10 mouse cellular contexts compared by ENCODE assay signal in the genomic region with DNA sequence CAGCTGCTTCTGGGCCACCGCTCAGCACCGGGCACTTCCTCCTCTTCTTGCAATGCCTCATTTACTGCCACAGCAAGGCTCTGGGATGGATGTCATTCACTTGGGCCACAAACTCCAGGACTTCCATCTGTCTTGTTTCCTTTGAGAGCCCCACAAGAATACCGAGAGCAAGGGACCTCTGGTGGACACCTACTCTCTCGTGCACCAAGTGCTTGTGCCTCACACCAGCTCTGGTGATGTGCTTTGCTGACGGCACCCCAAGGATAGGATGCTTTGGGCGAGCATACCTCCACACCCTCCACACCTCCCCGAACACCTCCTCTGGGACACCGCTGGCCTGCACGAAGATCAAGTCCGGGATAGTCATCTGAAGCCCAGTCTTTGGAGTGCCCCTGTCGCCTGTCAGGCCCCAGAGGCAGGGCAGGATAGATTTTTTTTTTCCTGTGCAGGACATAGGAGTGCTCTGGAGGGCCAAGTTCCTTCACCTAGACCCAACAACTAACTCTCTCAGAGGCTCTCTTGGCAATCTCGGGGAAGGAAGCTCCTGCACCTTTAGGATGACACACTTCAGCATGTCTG. TPM values are rescaled to one million over a fixed set of nuclear protein-coding genes. Genes with fewer than 3 reads are reported as not detected.
A peak's percentile ranks its signal among the peaks of the same experiment; 100 is the strongest.
DNase-seq lines count a peak whose midpoint lies in the region; ATAC-seq and TF ChIP-seq lines count a peak whose summit lies in the region.
"Had no signal": no experiment of that assay in that cellular context is flagged by ENCODE, and none has a peak within 500 bp of the region (broad histone marks: within the 10 kb centered on the region; RNA-seq: fewer than 3 reads in every experiment).

No protein-coding gene starts in this region.

- H3K27me3 ChIP-seq in lung, embryonic 15.5 days = peaks cover 18% of the 10 kb centered on the region; the same call in 1 of the 2 replicates
- H3K27me3 ChIP-seq in embryonic facial prominence, embryonic 11.5 days (ENCODE audit: control insufficient read depth, insufficient read depth, low read length) = 0 out of 2 replicates have a peak, but pooled peaks cover 2% of the 10 kb centered on the region
- peaks cover 4% of the 10 kb centered on the region; the same call in 1 of the 2 replicates for H3K27me3 ChIP-seq in intestine, embryonic 14.5 days (replicated peaks; ENCODE audit: control insufficient read depth, insufficient read depth, low read length)

- TF ChIP-seq POLR2A in olfactory bulb, adult 2 months (IDR thresholded peaks at IDR 0.05; ENCODE audit: insufficient read depth, low read depth, low read length) = no peak

- H3K36me3 ChIP-seq in lung, embryonic 15.5 days = no peaks in the 10 kb centered on the region
- H3K36me3 ChIP-seq in embryonic facial prominence, embryonic 11.5 days (replicated peaks; ENCODE audit: control insufficient read depth, insufficient read depth, low read depth, low read length) = no peaks in the 10 kb centered on the region
- H3K36me3 ChIP-seq in intestine, embryonic 14.5 days (ENCODE audit: control insufficient read depth, insufficient read depth, low read length) = no peaks in the 10 kb centered on the region

- H3K4me3 ChIP-seq in lung, embryonic 15.5 days = peak overlapping the region; percentile 52
- H3K4me3 ChIP-seq in embryonic facial prominence, embryonic 11.5 days (ENCODE audit: low read depth, low read length) = peak overlapping the region; percentile 51
- peak overlapping the region; percentile 48 for H3K4me3 ChIP-seq in intestine, embryonic 14.5 days (ENCODE audit: low read depth, low read length)
- peak overlapping the region; percentile 94 for H3K4me3 ChIP-seq in olfactory bulb, adult 2 months (ENCODE audit: insufficient read depth, low read depth, low read length)

- TF ChIP-seq CTCF in olfactory bulb, adult 2 months (IDR thresholded peaks at IDR 0.05; ENCODE audit: insufficient read depth, low read depth, low read length) = no peak

- H3K4me2 ChIP-seq in lung, embryonic 15.5 days = peak overlapping the region; percentile 85
- peak overlapping the region; percentile 71 for H3K4me2 ChIP-seq in embryonic facial prominence, embryonic 11.5 days (ENCODE audit: low read depth, low read length)
- peak overlapping the region; percentile 57 for H3K4me2 ChIP-seq in intestine, embryonic 14.5 days (ENCODE audit: low read length)

- H3K9ac ChIP-seq in lung, embryonic 15.5 days = no peak overlapping the region
- peak overlapping the region; percentile 65 for H3K9ac ChIP-seq in embryonic facial prominence, embryonic 11.5 days (replicated peaks; ENCODE audit: low read length)
- H3K9ac ChIP-seq in intestine, embryonic 14.5 days (ENCODE audit: low read length) = peak overlapping the region; percentile 55
- H3K9ac ChIP-seq: liver, embryonic 14.5 days had no signal

- no peaks in the 10 kb centered on the region for H3K9me3 ChIP-seq in lung, embryonic 15.5 days
- H3K9me3 ChIP-seq in embryonic facial prominence, embryonic 11.5 days (replicated peaks; ENCODE audit: control insufficient read depth, low read length) = no peaks in the 10 kb centered on the region
- H3K9me3 ChIP-seq in intestine, embryonic 14.5 days (ENCODE audit: control insufficient read depth, low read length) = no peaks in the 10 kb centered on the region

- no peak for DNase-seq in lung, postnatal 10 days
- no peak for DNase-seq in embryonic facial prominence, embryonic 11.5 days (ENCODE audit: low spot score)
- no peak for DNase-seq in intestine, embryonic 14.5 days (ENCODE audit: low spot score)
- no peak for DNase-seq in testis, postnatal 10 days (ENCODE audit: low spot score)
- DNase-seq in frontal cortex, postnatal 14 days (ENCODE audit: low spot score in 2 of 2) = no peak

- 46% methylated on average over 12 of the region's 12 CpGs for WGBS in lung, embryonic 15.5 days
- 43% methylated on average over 12 of the region's 12 CpGs for WGBS in embryonic facial prominence, embryonic 11.5 days
- WGBS in intestine, embryonic 14.5 days = 47% methylated on average over 12 of the region's 12 CpGs
- 44% methylated on average over 12 of the region's 12 CpGs for WGBS in olfactory bulb, adult 2 months

- H3K4me1 ChIP-seq in lung, embryonic 15.5 days = no peaks in the 10 kb centered on the region
- no peaks in the 10 kb centered on the region for H3K4me1 ChIP-seq in embryonic facial prominence, embryonic 11.5 days (ENCODE audit: control insufficient read depth, insufficient read depth, low read length)
- no peaks in the 10 kb centered on the region for H3K4me1 ChIP-seq in intestine, embryonic 14.5 days (replicated peaks; ENCODE audit: control insufficient read depth, insufficient read depth, low read length)
- H3K4me1 ChIP-seq in olfactory bulb, adult 2 months (ENCODE audit: control insufficient read depth, insufficient read depth, low read length) = peaks cover 11% of the 10 kb centered on the region

- H3K27ac ChIP-seq in lung, embryonic 15.5 days = no peak overlapping the region
- H3K27ac ChIP-seq in embryonic facial prominence, embryonic 11.5 days (replicated peaks; ENCODE audit: low read depth, low read length) = no peak overlapping the region
- no peak overlapping the region for H3K27ac ChIP-seq in intestine, embryonic 14.5 days (ENCODE audit: low read depth)
- H3K27ac ChIP-seq in olfactory bulb, adult 2 months (ENCODE audit: insufficient read depth, low read depth, low read length) = no peak overlapping the region
- H3K27ac ChIP-seq: liver, embryonic 14.5 days had no signal

- ATAC-seq in lung, embryonic 15.5 days (ENCODE audit: borderline replicate concordance, extremely low read depth, low FRiP score, low TSS enrichment) = no peak
- no peak for ATAC-seq in embryonic facial prominence, embryonic 11.5 days (replicated peaks; ENCODE audit: insufficient number of reproducible peaks, low FRiP score, low TSS enrichment, low read depth)
- ATAC-seq in intestine, embryonic 14.5 days (replicated peaks; ENCODE audit: low FRiP score, low TSS enrichment, low read depth) = no peak
- ATAC-seq in granulocyte monocyte progenitor cell, adult 5-6 weeks (replicated peaks; ENCODE audit: poor library complexity, severe bottlenecking) = no peak

RNA-seq across cellular contexts. Expression of gene 1700018G05Rik, which starts 4.9 kb away (rescaled TPM):
- polyA plus RNA-seq in lung, embryonic 15.5 days (2015; fragmentation: Nextera tagmentation; extraction: Ambion mirVana) = not detected in 2 replicates
- polyA plus RNA-seq in embryonic facial prominence, embryonic 11.5 days (2014; fragmentation: Nextera tagmentation; extraction: Ambion mirVana) = not detected in 2 replicates
- polyA plus RNA-seq in intestine, embryonic 14.5 days (2014; fragmentation: Nextera tagmentation; extraction: Ambion mirVana) = not detected in 2 replicates
- polyA plus RNA-seq in olfactory bulb, adult 2 months (2012; ENCODE audit: insufficient read depth, insufficient read length, low replicate concordance, missing spikeins) = not detected in 2 replicates
- total RNA-seq in granulocyte monocyte progenitor cell, adult 5-6 weeks (2014; fragmentation: Nextera tagmentation) = not detected in 2 replicates
- total RNA-seq in granulocyte monocyte progenitor cell, adult 5-6 weeks (2017) = not detected in 2 replicates
- total RNA-seq: adrenal gland, postnatal 14 days had no signal
- polyA plus RNA-seq: liver, embryonic 14.5 days had no signal

RNA-seq across cellular contexts. Expression of gene 1700011M02Rik, which starts 24.4 kb away (rescaled TPM):
- polyA plus RNA-seq in lung, embryonic 15.5 days (2015; fragmentation: Nextera tagmentation; extraction: Ambion mirVana) = not detected in 2 replicates
- not detected in 2 replicates for polyA plus RNA-seq in embryonic facial prominence, embryonic 11.5 days (2014; fragmentation: Nextera tagmentation; extraction: Ambion mirVana)
- not detected in 2 replicates for polyA plus RNA-seq in intestine, embryonic 14.5 days (2014; fragmentation: Nextera tagmentation; extraction: Ambion mirVana)
- polyA plus RNA-seq in olfactory bulb, adult 2 months (2012; ENCODE audit: insufficient read depth, insufficient read length, low replicate concordance, missing spikeins) = not detected in 2 replicates
- not detected in 2 replicates for total RNA-seq in granulocyte monocyte progenitor cell, adult 5-6 weeks (2014; fragmentation: Nextera tagmentation)
- not detected in 2 replicates for total RNA-seq in granulocyte monocyte progenitor cell, adult 5-6 weeks (2017)
- total RNA-seq: adrenal gland, postnatal 14 days had no signal
- polyA plus RNA-seq: liver, embryonic 14.5 days had no signal

RNA-seq across cellular contexts. Expression of gene Dmrtc1a, which starts 24.6 kb away (rescaled TPM):
- 0.56 and 0.77 TPM in 2 replicates for polyA plus RNA-seq in lung, embryonic 15.5 days (2015; fragmentation: Nextera tagmentation; extraction: Ambion mirVana)
- 0.68 and 1.1 TPM in 2 replicates for polyA plus RNA-seq in embryonic facial prominence, embryonic 11.5 days (2014; fragmentation: Nextera tagmentation; extraction: Ambion mirVana)
- 1.1 and 1.3 TPM in 2 replicates for polyA plus RNA-seq in intestine, embryonic 14.5 days (2014; fragmentation: Nextera tagmentation; extraction: Ambion mirVana)
- not detected in 2 replicates for polyA plus RNA-seq in olfactory bulb, adult 2 months (2012; ENCODE audit: insufficient read depth, insufficient read length, low replicate concordance, missing spikeins)
- not detected in 2 replicates for total RNA-seq in granulocyte monocyte progenitor cell, adult 5-6 weeks (2014; fragmentation: Nextera tagmentation)
- not detected in 2 replicates for total RNA-seq in granulocyte monocyte progenitor cell, adult 5-6 weeks (2017)
- polyA plus RNA-seq: liver, embryonic 14.5 days had no signal
